Mouse (Mus musculus) CH12.LX (cell line): ENCODE results near the gene Atp2c2.

Experiments
- CTCF ChIP-seq, 2 experiments: IDR thresholded peaks in 1 of 2; conservative IDR thresholded peaks in 1 of 2; 2 replicates each; pipeline ENCODE4 v1.5.1; 2011 to 2012; ENCODE audit warnings: low read depth in 2 of 2, low read length in 2 of 2, improper control_type of control experiment in 1 of 2, inconsistent platforms in 1 of 2, mild to moderate bottlenecking in 1 of 2, moderate library complexity in 1 of 2
- ELF1 ChIP-seq: IDR thresholded peaks from 2 replicates; pipeline ENCODE4 v1.6.1; 2014; ENCODE audit warnings: low read depth, mild to moderate bottlenecking, inconsistent platforms, low read length, improper control_type of control experiment
- EP300 ChIP-seq: IDR thresholded peaks from 2 replicates; pipeline ENCODE4 v1.6.1; 2011; ENCODE audit warnings: low read length, improper control_type of control experiment
- GABPA ChIP-seq: IDR thresholded peaks from 2 replicates; pipeline ENCODE4 v1.6.1; 2012; ENCODE audit warnings: low read depth, low read length, improper control_type of control experiment, inconsistent platforms; ENCODE audit not compliant: insufficient replicate concordance
- KAT2A ChIP-seq: IDR thresholded peaks from 2 replicates; pipeline ENCODE4 v1.6.1; 2012; ENCODE audit warnings: low read length, improper control_type of control experiment, inconsistent platforms; ENCODE audit not compliant: insufficient replicate concordance
- MAX ChIP-seq: IDR thresholded peaks from 2 replicates; pipeline ENCODE4 v1.6.1; 2011; ENCODE audit warnings: low read length, improper control_type of control experiment
- POLR2A ChIP-seq: IDR thresholded peaks from 2 replicates; pipeline ENCODE4 v1.6.1; 2011; ENCODE audit warnings: low read depth, mild to moderate bottlenecking, improper control_type of control experiment, low read length
- TCF12 ChIP-seq: IDR thresholded peaks from 2 replicates; pipeline ENCODE4 v1.6.1; 2014; ENCODE audit warnings: low read depth, mild to moderate bottlenecking, inconsistent platforms, low read length, improper control_type of control experiment
- ZKSCAN1 ChIP-seq: IDR thresholded peaks from 2 replicates; pipeline ENCODE4 v1.6.1; 2012; ENCODE audit warnings: low read depth, inconsistent platforms, low read length, improper control_type of control experiment, borderline replicate concordance

GRCm38 (mm10) chr8:119719011-119719501 is 19.2 kb downstream of the Atp2c2 start:
- TF ChIP-seq POLR2A (no peak), CTCF (conservative IDR thresholded peaks at IDR 0.05 in 1 of 2, IDR thresholded peaks at IDR 0.05 in 1 of 2; ENCODE audit: low read depth in 2 of 2, low read length in 2 of 2) (no peak), KAT2A (no peak), EP300 (no peak), ZKSCAN1 (no peak), TCF12 (no peak), MAX (no peak), GABPA (no peak), ELF1 (no peak)
